Mouse (Mus musculus) lung, embryonic 15.5 days (tissue): ENCODE results near the gene Sgms1. TPM values are rescaled to one million over a fixed set of nuclear protein-coding genes. Genes with fewer than 3 reads are reported as not detected.

Experiments used
- ATAC-seq: fragments of 200-750 bp; cut with Nextera tagmentation; 2 replicates; pipeline ENCODE4 v1.8.0; 2017; ENCODE audit warnings: moderate number of reproducible peaks, borderline replicate concordance; ENCODE audit not compliant: low FRiP score, low TSS enrichment; ENCODE audit errors: extremely low read depth
- H3K27ac ChIP-seq: fragments of 300-500 bp; sonication (generic); 2 replicates; pipeline ENCODE4 v1.5.1; 2015; ENCODE audit warnings: moderate library complexity, mild to moderate bottlenecking, inconsistent platforms
- H3K27me3 ChIP-seq: fragments of 300-500 bp; sonication (generic); 2 replicates; pipeline ENCODE4 v1.6.1; 2015; ENCODE audit warnings: inconsistent platforms
- H3K36me3 ChIP-seq: fragments of 300-500 bp; sonication (generic); 2 replicates; pipeline ENCODE4 v1.6.1; 2015; ENCODE audit warnings: inconsistent platforms
- H3K4me1 ChIP-seq: fragments of 300-500 bp; sonication (generic); 2 replicates; pipeline ENCODE4 v1.6.1; 2015; ENCODE audit warnings: inconsistent platforms
- H3K4me2 ChIP-seq: fragments of 300-500 bp; sonication (generic); 2 replicates; pipeline ENCODE4 v1.6.1; 2015; ENCODE audit warnings: inconsistent platforms, mild to moderate bottlenecking, moderate library complexity
- H3K4me3 ChIP-seq: fragments of 300-500 bp; sonication (generic); 2 replicates; pipeline ENCODE4 v1.5.1; 2015; ENCODE audit warnings: mild to moderate bottlenecking, inconsistent platforms
- H3K9ac ChIP-seq: fragments of 300-500 bp; sonication (generic); 2 replicates; pipeline ENCODE4 v1.6.1; 2015; ENCODE audit warnings: inconsistent platforms
- H3K9me3 ChIP-seq: fragments of 300-500 bp; sonication (generic); 2 replicates; pipeline ENCODE4 v1.6.1; 2016; ENCODE audit warnings: inconsistent platforms
- WGBS: fragments of 180-500 bp; shearing (Covaris S2); methylation state at CpG from one replicate; pipeline ENCODE4 v1.1.7; 2015; 5-methylcytosine and 5-hydroxymethylcytosine counted together
- polyA plus RNA-seq: library from polyadenylated mRNA; unstranded; fragments of >200 nt; fragmentation: Nextera tagmentation; extraction: Ambion mirVana; gene quantifications from 2 replicates; pipeline ENCODE4 v1.2.1, GENCODE M21; 2015

Sgms1 gene
- polyA plus RNA-seq, 1 experiment from 2014 or later: 54.7 TPM

DNA sequence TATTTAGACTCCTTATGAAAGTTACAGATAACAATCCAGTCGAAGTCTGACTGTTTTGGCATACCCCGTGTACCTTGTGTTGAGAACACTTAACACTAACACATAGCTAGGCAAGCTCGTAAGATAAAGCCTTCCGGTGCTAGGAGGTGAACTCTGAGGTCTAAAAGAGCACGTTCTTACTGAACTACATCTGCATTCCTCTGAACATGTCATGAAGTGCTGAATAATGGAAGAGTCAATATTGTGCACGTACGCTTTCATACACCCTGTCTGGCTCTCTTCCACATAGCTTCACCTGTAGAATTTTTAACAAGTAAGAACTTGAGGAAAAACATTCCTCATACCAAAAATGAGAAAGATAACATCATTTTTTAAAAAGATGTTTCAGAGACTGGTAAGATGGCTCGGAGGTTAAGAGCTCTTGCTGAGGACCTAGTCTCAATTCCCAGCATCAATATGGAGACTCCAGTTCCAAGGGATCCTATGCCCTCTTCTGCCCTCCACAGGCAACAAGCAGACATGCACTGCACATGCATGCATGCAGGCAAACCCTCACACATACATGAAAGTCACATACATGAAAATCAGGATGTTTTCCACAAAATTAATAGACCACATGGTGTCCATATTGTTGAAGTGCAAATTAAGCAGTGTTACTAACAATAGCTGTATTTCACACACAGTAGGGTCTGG is 4.4 kb upstream of the Sgms1 start:
- Histone ChIP-seq H3K36me3 (no peaks in the 10 kb centered on the region), H3K4me3 (no peak overlapping the region), H3K9me3 (no peaks in the 10 kb centered on the region), H3K27me3 (no peaks in the 10 kb centered on the region), H3K4me2 (no peak overlapping the region), H3K27ac (no peak overlapping the region), H3K9ac (no peak overlapping the region), H3K4me1 (peaks cover 6% of the 10 kb centered on the region; the same call in 1 of the 2 replicates)
- no peak for ATAC-seq
- 47% methylated on average over 8 of the region's 8 CpGs for WGBS

- no peak overlapping the region for H3K9ac ChIP-seq
- H3K4me2 ChIP-seq: no peak overlapping the region
- no peak overlapping the region for H3K4me3 ChIP-seq
- H3K27me3 ChIP-seq: no peaks in the 10 kb centered on the region
- no peaks in the 10 kb centered on the region for H3K9me3 ChIP-seq
- no peak for ATAC-seq
- WGBS: 84% methylated on average over 4 of the region's 4 CpGs
- H3K4me1 ChIP-seq: peaks cover 6% of the 10 kb centered on the region; the same call in 1 of the 2 replicates
- no peak overlapping the region for H3K27ac ChIP-seq
- H3K36me3 ChIP-seq: no peaks in the 10 kb centered on the region
Measured at GRCm38 (mm10) chr19:32393092-32393745, 3.7 kb upstream of the Sgms1 start.

DNA sequence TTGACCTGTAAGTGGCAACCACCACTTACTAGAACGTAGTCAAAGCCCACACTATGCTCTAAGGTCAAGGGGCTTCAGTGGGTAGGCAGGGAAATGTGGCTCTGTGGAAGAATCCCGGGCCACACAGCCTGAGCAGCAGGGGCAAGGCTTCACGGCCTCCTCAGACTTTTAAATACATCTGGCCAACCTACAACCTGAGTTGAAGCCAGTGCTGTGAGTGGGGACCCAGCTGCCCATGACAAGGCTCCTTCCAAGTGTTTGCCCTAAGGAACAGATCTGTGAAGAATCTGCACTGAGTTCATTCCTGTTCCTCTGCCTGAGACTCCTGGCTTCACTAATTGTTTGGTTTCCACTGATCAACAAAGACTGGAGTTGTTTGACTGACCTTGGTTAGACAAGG is 1.9 kb upstream of the Sgms1 start:
- no peak for ATAC-seq
- Histone ChIP-seq H3K27me3 (no peaks in the 10 kb centered on the region), H3K27ac (no peak overlapping the region), H3K4me2 (no peak overlapping the region), H3K9ac (no peak overlapping the region), H3K9me3 (no peaks in the 10 kb centered on the region), H3K36me3 (no peaks in the 10 kb centered on the region), H3K4me1 (peaks cover 17% of the 10 kb centered on the region), H3K4me3 (no peak overlapping the region)
- 86% methylated on average over 3 of the region's 3 CpGs for WGBS

GRCm38 (mm10) chr19:32390116-32390515 is 602 bp upstream of the Sgms1 start:
- peak overlapping the region; percentile 87 for H3K4me3 ChIP-seq
- ATAC-seq: no peak
- H3K27me3 ChIP-seq: no peaks in the 10 kb centered on the region
- peak overlapping the region; percentile 83; the same call in 1 of the 2 replicates for H3K9ac ChIP-seq
- H3K27ac ChIP-seq: no peak overlapping the region
- 39% methylated on average over 7 of the region's 7 CpGs for WGBS
- H3K4me1 ChIP-seq: peaks cover 26% of the 10 kb centered on the region
- peak overlapping the region; percentile 89 for H3K4me2 ChIP-seq
- no peaks in the 10 kb centered on the region for H3K36me3 ChIP-seq
- no peaks in the 10 kb centered on the region for H3K9me3 ChIP-seq

DNA sequence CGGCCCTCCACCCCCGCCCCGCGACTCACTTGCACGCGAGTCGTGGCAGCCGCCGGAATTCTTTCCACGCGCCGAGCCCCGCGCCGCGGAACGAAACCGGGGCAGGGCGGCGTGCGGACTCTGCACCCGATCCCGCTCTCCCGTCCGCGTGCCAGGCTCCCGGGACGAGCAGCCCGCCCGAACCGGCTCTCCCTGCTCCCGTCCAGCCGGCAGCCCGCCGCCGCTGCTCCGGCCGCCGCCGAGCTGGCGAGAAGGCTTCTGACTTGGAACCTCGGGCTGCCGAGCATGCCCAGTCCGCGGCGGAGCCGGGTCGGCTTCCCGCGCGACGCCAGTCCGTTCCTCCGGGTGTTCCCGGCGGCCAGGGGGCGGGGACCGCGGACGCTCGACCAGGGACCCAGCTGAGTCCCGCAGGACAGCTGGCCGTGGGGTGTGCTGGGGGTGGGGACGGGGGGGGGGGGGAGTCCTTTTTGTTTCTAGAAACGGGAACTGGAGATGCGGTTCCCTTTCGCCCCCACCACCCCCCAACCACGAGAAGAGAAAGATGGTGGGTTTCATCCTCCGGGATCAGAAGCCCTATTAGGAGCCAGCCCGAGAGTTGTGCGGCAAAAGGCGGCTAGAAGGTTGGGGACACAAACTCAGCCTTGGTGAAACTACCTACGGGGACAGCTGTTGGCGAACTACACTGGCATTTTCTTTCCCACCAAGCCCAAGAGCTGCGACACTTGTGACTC is 1.2 kb downstream of the Sgms1 start:
- no peaks in the 10 kb centered on the region for H3K27me3 ChIP-seq
- no peaks in the 10 kb centered on the region for H3K36me3 ChIP-seq
- H3K4me2 ChIP-seq: peak overlapping the region; percentile 89
- H3K9ac ChIP-seq: peak overlapping the region; percentile 83
- peaks cover 35% of the 10 kb centered on the region for H3K4me1 ChIP-seq
- WGBS: under 1% methylated on average over 75 of the region's 75 CpGs
- no peaks in the 10 kb centered on the region for H3K9me3 ChIP-seq
- H3K27ac ChIP-seq: peak overlapping the region; percentile 94
- peak; percentile 95 for ATAC-seq
- peak overlapping the region; percentile 87 for H3K4me3 ChIP-seq

DNA sequence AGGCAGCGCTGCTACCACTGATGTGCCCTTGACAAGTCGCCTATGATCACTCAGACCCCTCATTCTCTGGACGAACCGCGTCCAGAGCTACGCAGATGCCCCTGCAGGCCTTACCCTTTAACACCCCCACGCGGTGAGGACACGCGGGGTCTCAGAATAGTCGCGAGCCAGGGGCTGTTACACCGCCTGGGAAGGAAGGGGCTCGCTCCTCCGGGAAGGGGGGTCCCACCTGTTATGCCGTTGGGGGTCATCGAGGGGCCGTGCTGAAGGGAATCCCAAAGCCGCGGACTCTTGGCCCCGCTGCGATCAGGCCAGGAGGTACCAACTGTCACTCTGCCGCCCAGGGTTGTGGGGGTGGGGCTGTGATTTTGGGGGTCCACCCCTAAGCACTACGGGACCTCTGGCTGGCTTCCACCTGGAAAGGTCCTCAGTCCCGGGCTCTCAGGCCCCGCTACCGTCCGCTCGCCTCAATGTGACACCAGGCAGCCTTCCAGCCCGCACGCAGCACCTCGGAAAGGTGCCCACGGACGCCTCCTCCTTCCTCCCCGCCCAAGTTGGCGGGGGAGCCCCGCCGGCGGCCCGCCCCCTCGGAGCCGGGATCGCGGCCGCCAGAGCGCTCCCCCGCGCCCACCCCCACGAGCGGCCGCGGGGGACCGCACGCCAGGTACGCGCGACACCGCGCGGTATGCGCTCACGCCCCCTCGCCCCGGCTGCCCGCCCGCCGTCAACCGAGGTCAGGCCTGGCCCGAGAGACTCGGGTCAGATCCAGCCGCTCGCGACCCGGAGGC is 1.9 kb downstream of the Sgms1 start:
- WGBS: under 1% methylated on average over 50 of the region's 74 CpGs
- Histone ChIP-seq H3K9me3 (no peaks in the 10 kb centered on the region), H3K27ac (peak overlapping the region; percentile 94), H3K36me3 (no peaks in the 10 kb centered on the region), H3K27me3 (no peaks in the 10 kb centered on the region), H3K9ac (peak overlapping the region; percentile 83), H3K4me2 (peak overlapping the region; percentile 89), H3K4me1 (peaks cover 35% of the 10 kb centered on the region), H3K4me3 (peak overlapping the region; percentile 87)
- peak; percentile 7; the same call in 1 of the 2 replicates for ATAC-seq

DNA sequence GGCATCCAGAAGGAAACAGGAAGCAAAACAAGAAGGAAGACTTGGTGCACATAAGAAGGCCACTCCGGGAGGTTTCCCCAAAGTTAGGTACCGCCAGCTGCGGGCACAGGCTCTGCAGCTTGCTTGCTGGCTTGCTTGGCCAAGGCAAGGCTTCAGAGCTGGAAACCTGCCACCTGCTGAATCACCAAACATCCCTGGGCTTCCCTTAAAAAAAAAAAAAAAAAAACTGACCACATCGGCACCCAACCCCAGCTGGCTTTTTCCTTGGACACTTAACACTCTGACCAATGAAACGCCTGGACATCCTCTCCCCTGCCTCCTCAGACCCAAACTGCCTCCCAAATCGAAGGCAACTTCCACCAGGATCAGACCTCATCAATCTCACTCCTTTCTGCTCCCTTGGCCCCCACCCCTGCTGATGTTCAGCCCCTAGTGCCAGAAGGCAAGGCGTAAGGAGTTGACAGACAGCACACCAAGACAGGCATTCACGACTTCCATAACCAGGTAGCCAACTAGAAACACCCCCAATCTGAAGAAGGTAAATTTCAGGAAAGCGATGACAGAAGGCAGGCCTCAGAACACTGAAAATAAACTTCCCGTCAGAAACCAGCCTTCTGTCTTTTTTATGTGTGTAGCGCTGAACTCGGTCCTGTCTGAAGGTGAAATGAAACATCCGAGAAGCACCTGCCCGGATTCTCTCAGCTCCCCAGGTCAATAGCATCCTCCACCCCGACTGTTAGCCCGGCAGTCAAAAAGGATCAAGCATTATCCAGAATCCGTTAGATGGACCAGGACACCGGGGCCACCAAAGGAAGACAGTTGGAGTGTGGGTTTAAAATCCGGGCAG is 2.7 kb downstream of the Sgms1 start:
- WGBS: 11% methylated on average over 19 of the region's 19 CpGs
- H3K27ac ChIP-seq: peak overlapping the region; percentile 42; the same call in 1 of the 2 replicates
- ATAC-seq: no peak

DNA sequence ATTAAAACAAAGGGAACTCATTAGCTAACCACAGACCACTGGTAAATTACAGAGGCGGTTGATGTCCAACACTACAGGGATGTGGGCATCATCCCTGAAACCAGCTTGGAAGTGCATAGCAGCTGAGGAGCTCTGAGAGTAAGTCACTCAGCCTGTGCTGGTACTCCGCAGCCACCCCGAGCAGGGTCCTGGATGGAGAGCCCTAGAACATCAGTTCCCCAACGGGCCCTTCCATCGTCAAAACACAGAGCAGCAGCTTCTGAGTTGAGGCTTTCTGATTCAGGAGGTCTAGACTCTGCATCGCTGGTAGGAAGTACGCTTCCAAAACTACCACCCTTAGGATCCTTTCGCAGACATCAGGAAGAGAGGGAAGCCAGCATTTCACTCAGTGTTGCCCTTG is 5.8 kb downstream of the Sgms1 start:
- ATAC-seq: no peak
- Histone ChIP-seq H3K27ac (no peak overlapping the region), H3K9me3 (no peaks in the 10 kb centered on the region), H3K4me2 (no peak overlapping the region), H3K9ac (no peak overlapping the region), H3K4me3 (no peak overlapping the region), H3K27me3 (no peaks in the 10 kb centered on the region), H3K4me1 (peaks cover 44% of the 10 kb centered on the region), H3K36me3 (no peaks in the 10 kb centered on the region)
- WGBS: 95% methylated on average over 8 of the region's 8 CpGs

More for the DNA sequence above, 2.7 kb downstream of the Sgms1 start:
- H3K4me3 ChIP-seq: peak overlapping the region; percentile 87
- H3K27me3 ChIP-seq: no peaks in the 10 kb centered on the region
- H3K4me2 ChIP-seq: peak overlapping the region; percentile 89
- H3K9me3 ChIP-seq: no peaks in the 10 kb centered on the region
- peak overlapping the region; percentile 83 for H3K9ac ChIP-seq
- no peaks in the 10 kb centered on the region for H3K36me3 ChIP-seq
- H3K4me1 ChIP-seq: peaks cover 35% of the 10 kb centered on the region

DNA sequence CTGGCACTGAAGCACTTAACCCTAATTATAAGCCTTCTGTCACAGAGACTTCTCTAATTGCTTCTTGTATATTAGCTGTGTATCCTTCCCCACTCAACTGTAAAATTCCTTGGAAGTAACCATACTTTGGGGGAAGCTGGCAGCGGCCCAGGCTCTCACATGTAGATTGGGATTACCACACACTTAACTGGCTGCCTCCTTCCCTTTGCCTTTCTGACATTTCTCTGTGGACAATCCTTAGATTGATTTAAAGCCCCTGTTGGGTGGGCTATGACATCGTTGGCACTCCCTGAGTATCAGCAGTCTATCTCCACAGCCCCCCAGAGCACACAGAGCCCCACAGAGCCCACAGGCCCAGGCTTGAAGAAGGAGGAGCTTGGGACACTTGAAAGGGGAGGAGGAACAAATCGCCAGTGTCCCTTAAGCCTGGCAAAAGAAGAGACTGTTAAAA is 8.0 kb downstream of the Sgms1 start:
- no peak overlapping the region for H3K27ac ChIP-seq
- no peaks in the 10 kb centered on the region for H3K9me3 ChIP-seq
- no peaks in the 10 kb centered on the region for H3K36me3 ChIP-seq
- H3K4me3 ChIP-seq: no peak overlapping the region
- H3K4me1 ChIP-seq: peaks cover 52% of the 10 kb centered on the region
- no peaks in the 10 kb centered on the region for H3K27me3 ChIP-seq
- 62% methylated on average over 3 of the region's 3 CpGs for WGBS
- no peak for ATAC-seq
- H3K4me2 ChIP-seq: no peak overlapping the region
- no peak overlapping the region for H3K9ac ChIP-seq

GRCm38 (mm10) chr19:32380748-32381147 is 8.8 kb downstream of the Sgms1 start:
- no peak overlapping the region for H3K4me2 ChIP-seq
- H3K4me3 ChIP-seq: no peak overlapping the region
- no peaks in the 10 kb centered on the region for H3K27me3 ChIP-seq
- H3K4me1 ChIP-seq: peaks cover 50% of the 10 kb centered on the region
- no peaks in the 10 kb centered on the region for H3K9me3 ChIP-seq
- H3K36me3 ChIP-seq: no peaks in the 10 kb centered on the region
- no peak for ATAC-seq
- H3K9ac ChIP-seq: no peak overlapping the region
- no peak overlapping the region for H3K27ac ChIP-seq
- 91% methylated on average over 11 of the region's 11 CpGs for WGBS
